ENCODE assay signal across 10 mouse cellular contexts in genomic region chr19:38818191-38818590, GRCm38 (mm10). TPM values are rescaled to one million over a fixed set of nuclear protein-coding genes. Genes with fewer than 3 reads are reported as not detected.
DNase-seq lines count a peak whose midpoint lies in the region; ATAC-seq and TF ChIP-seq lines count a peak whose summit lies in the region.
"Had no signal": no experiment of that assay in that cellular context is flagged by ENCODE, and none has a peak within 500 bp of the region (broad histone marks: within the 10 kb centered on the region; RNA-seq: fewer than 3 reads in every experiment).

No protein-coding gene starts in this region.

- H3K9me3 ChIP-seq in heart, postnatal 0 days (replicated peaks; ENCODE audit: control insufficient read depth, low read length): no peaks in the 10 kb centered on the region
- H3K9me3 ChIP-seq in MEL (replicated peaks; ENCODE audit: insufficient read depth, low read length): no peaks in the 10 kb centered on the region
- no peaks in the 10 kb centered on the region for H3K9me3 ChIP-seq in hindbrain, embryonic 12.5 days (replicated peaks)
- H3K9me3 ChIP-seq in midbrain, embryonic 11.5 days (ENCODE audit: control insufficient read depth, low read length): no peaks in the 10 kb centered on the region

- no peak for TF ChIP-seq RAD21 in MEL (IDR thresholded peaks at IDR 0.05; ENCODE audit: low read depth, low read length)

- H3K27me3 ChIP-seq in heart, postnatal 0 days (ENCODE audit: control insufficient read depth, insufficient read depth, low read length): no peaks in the 10 kb centered on the region
- no peaks in the 10 kb centered on the region for H3K27me3 ChIP-seq in MEL (ENCODE audit: control insufficient read depth in 1 of 2, insufficient read depth in 2 of 2, low read length in 2 of 2)
- H3K27me3 ChIP-seq in hindbrain, embryonic 12.5 days: no peaks in the 10 kb centered on the region
- no peaks in the 10 kb centered on the region for H3K27me3 ChIP-seq in midbrain, embryonic 11.5 days (ENCODE audit: control insufficient read depth, insufficient read depth, low read length)

- H3K4me1 ChIP-seq in heart, postnatal 0 days (ENCODE audit: control insufficient read depth, insufficient read depth): 0 out of 2 replicates have a peak, but pooled peaks cover 8% of the 10 kb centered on the region
- H3K4me1 ChIP-seq in MEL (ENCODE audit: control insufficient read depth in 1 of 2, insufficient read depth in 2 of 2, low read length in 2 of 2): peaks cover 0 to 10% of the 10 kb centered on the region in 2 experiments; a peak in 3 of 4 replicates
- peaks cover 13% of the 10 kb centered on the region for H3K4me1 ChIP-seq in hindbrain, embryonic 12.5 days
- H3K4me1 ChIP-seq in midbrain, embryonic 11.5 days (ENCODE audit: control insufficient read depth, insufficient read depth, low read length): peaks cover 6% of the 10 kb centered on the region

- TF ChIP-seq POLR2A in MEL (IDR thresholded peaks at IDR 0.05; ENCODE audit: control insufficient read depth in 1 of 2, insufficient read depth in 1 of 2, low read depth in 1 of 2, low read length in 2 of 2, poor library complexity in 1 of 2): no peak

- WGBS in heart, postnatal 0 days: 32% methylated on average over 8 of the region's 8 CpGs
- 44% methylated on average over 8 of the region's 8 CpGs for WGBS in hindbrain, embryonic 12.5 days
- WGBS in midbrain, embryonic 11.5 days: 46% methylated on average over 8 of the region's 8 CpGs

- H3K9ac ChIP-seq in heart, postnatal 0 days (replicated peaks; ENCODE audit: low read depth, low read length): peak overlapping the region; percentile 82
- peak overlapping the region; percentile 80 for H3K9ac ChIP-seq in MEL (ENCODE audit: control insufficient read depth, low read depth, low read length, poor library complexity, severe bottlenecking)
- H3K9ac ChIP-seq in hindbrain, embryonic 12.5 days: peak overlapping the region; percentile 85
- peak overlapping the region; percentile 85 for H3K9ac ChIP-seq in midbrain, embryonic 11.5 days (ENCODE audit: low read length)

- ATAC-seq in heart, postnatal 0 days (ENCODE audit: insufficient read depth, low read depth): no peak
- ATAC-seq in hindbrain, embryonic 12.5 days (ENCODE audit: low FRiP score): no peak
- no peak for ATAC-seq in midbrain, embryonic 11.5 days (ENCODE audit: low FRiP score)

- TF ChIP-seq EP300 in heart, postnatal 0 days (IDR thresholded peaks at IDR 0.05; ENCODE audit: low read depth): no peak
- no peak for TF ChIP-seq EP300 in MEL (IDR thresholded peaks at IDR 0.05; ENCODE audit: low read depth in 1 of 2, low read length in 2 of 2)

- TF ChIP-seq CTCF in heart, postnatal 0 days (IDR thresholded peaks at IDR 0.05; ENCODE audit: low read depth): no peak
- no peak for TF ChIP-seq CTCF in MEL (IDR thresholded peaks at IDR 0.05 in 2 of 3, conservative IDR thresholded peaks at IDR 0.05 in 1 of 3; ENCODE audit: control insufficient read depth in 1 of 3, insufficient read depth in 1 of 3, low read depth in 2 of 3, low read length in 3 of 3, poor library complexity in 1 of 3, severe bottlenecking in 1 of 3)

- DNase-seq in heart, postnatal 0 days (ENCODE audit: low spot score): no peak
- no peak for DNase-seq in heart, adult 9 months (ENCODE audit: low spot score in 2 of 2)
- DNase-seq in MEL (ENCODE audit: low read depth, low spot score): peak; percentile 20
- DNase-seq in midbrain, embryonic 11.5 days (ENCODE audit: low spot score, missing footprints): peak; percentile 17
- no peak for DNase-seq in adrenal gland, adult 18-20 months (ENCODE audit: low spot score in 2 of 2)
- no peak for DNase-seq in left cerebral cortex, postnatal 10 days (ENCODE audit: extremely low spot score in 1 of 2, low spot score in 2 of 2)
- DNase-seq in cerebellum, adult 9-10 months: no peak
- DNase-seq: gastrocnemius, postnatal 36 days; right cerebral cortex, postnatal 14 days had no signal

- intact Hi-C loops in left cerebral cortex, postnatal 10 days (cut with DNase I): no loop called here

- no peak overlapping the region for H3K27ac ChIP-seq in heart, postnatal 0 days (ENCODE audit: low read depth)
- no peak overlapping the region for H3K27ac ChIP-seq in MEL (ENCODE audit: control insufficient read depth, low read depth, low read length)
- no peak overlapping the region for H3K27ac ChIP-seq in hindbrain, embryonic 12.5 days
- no peak overlapping the region for H3K27ac ChIP-seq in midbrain, embryonic 11.5 days (ENCODE audit: low read depth, low read length)

- peak overlapping the region; percentile 95 for H3K4me3 ChIP-seq in heart, postnatal 0 days (ENCODE audit: low read depth, low read length)
- peak overlapping the region; percentile 76 to 79 for H3K4me3 ChIP-seq in MEL (ENCODE audit: control insufficient read depth in 1 of 2, insufficient read depth in 1 of 2, low read depth in 2 of 2, low read length in 2 of 2)
- H3K4me3 ChIP-seq in hindbrain, embryonic 12.5 days: peak overlapping the region; percentile 83
- peak overlapping the region; percentile 82 for H3K4me3 ChIP-seq in midbrain, embryonic 11.5 days (ENCODE audit: low read depth, low read length)

- peaks cover 22% of the 10 kb centered on the region for H3K36me3 ChIP-seq in heart, postnatal 0 days (replicated peaks; ENCODE audit: control insufficient read depth, insufficient read depth, low read length)
- peaks cover 8 to 20% of the 10 kb centered on the region in 2 experiments for H3K36me3 ChIP-seq in MEL (ENCODE audit: control insufficient read depth in 1 of 2, insufficient read depth in 2 of 2, low read length in 2 of 2)
- peaks cover 27% of the 10 kb centered on the region for H3K36me3 ChIP-seq in hindbrain, embryonic 12.5 days
- no peaks in the 10 kb centered on the region; the same call in 1 of the 2 replicates for H3K36me3 ChIP-seq in midbrain, embryonic 11.5 days (ENCODE audit: control insufficient read depth, insufficient read depth, low read length)

- H3K4me2 ChIP-seq in heart, postnatal 0 days (ENCODE audit: low read depth, low read length): peak overlapping the region; percentile 97
- peak overlapping the region; percentile 93 for H3K4me2 ChIP-seq in hindbrain, embryonic 12.5 days (replicated peaks)
- H3K4me2 ChIP-seq in midbrain, embryonic 11.5 days: peak overlapping the region; percentile 87

- peaks cover 17% of the 10 kb centered on the region for H3K79me2 ChIP-seq in MEL (ENCODE audit: control insufficient read depth, insufficient read depth, low read length, poor library complexity)

TF ChIP-seq in MEL, 35 proteins besides CTCF, POLR2A, EP300 and RAD21:
- 0 out of 2 replicates have a peak, but pooled peaks have one; percentile 56 for TF ChIP-seq BHLHE40 (IDR thresholded peaks at IDR 0.05; ENCODE audit: borderline replicate concordance, low read depth, low read length)
- no peak for TF ChIP-seq MAZ (IDR thresholded peaks at IDR 0.05; ENCODE audit: low read depth, low read length)

RNA-seq across cellular contexts. Expression of gene Noc3l, which starts 0.8 kb away (rescaled TPM):
- total RNA-seq in heart, postnatal 0 days (2014; rRNA removed; ENCODE audit: low replicate concordance): 3.0 and 4.0 TPM in 2 replicates
- polyA plus RNA-seq in heart, postnatal 0 days (2015; fragmentation: Nextera tagmentation; extraction: Ambion mirVana): 1.9 and 2.4 TPM in 2 replicates
- total RNA-seq in MEL (2012; rRNA removed): 17.2 and 20.0 TPM in 2 replicates
- 10 to 100 TPM in 1 of 2 experiments, not detected in 1; 20.3 TPM for polyA plus RNA-seq in MEL (2012; ENCODE audit: insufficient read depth in 1 of 2, insufficient read length in 2 of 2, low read depth in 1 of 2, low replicate concordance in 2 of 2, missing spikeins in 1 of 2)
- polyA plus RNA-seq in hindbrain, embryonic 12.5 days (2016; fragmentation: Nextera tagmentation; extraction: Ambion mirVana): 9.4 and 9.6 TPM in 2 replicates
- 10.5 and 13.0 TPM in 2 replicates for polyA plus RNA-seq in midbrain, embryonic 11.5 days (2014; fragmentation: Nextera tagmentation; extraction: Ambion mirVana)
- total RNA-seq in adrenal gland, adult 18-20 months (2021): 10 to 100 TPM; 18.8 to 20.7 TPM
- total RNA-seq in left cerebral cortex, postnatal 10 days (2021): 10 to 100 TPM; 10.5 to 12.5 TPM

RNA-seq across cellular contexts. Expression of gene Tbc1d12, which starts 18.2 kb away (rescaled TPM):
- 5.8 and 8.5 TPM in 2 replicates for total RNA-seq in heart, postnatal 0 days (2014; rRNA removed; ENCODE audit: low replicate concordance)
- 1.2 and 1.3 TPM in 2 replicates for polyA plus RNA-seq in heart, postnatal 0 days (2015; fragmentation: Nextera tagmentation; extraction: Ambion mirVana)
- 2.9 TPM in 2 replicates for total RNA-seq in MEL (2012; rRNA removed)
- polyA plus RNA-seq in MEL (2012; ENCODE audit: insufficient read depth in 1 of 2, insufficient read length in 2 of 2, low read depth in 1 of 2, low replicate concordance in 2 of 2, missing spikeins in 1 of 2): 1 to 10 TPM in 1 of 2 experiments, not detected in 1; 2.5 TPM
- 5.6 and 6.1 TPM in 2 replicates for polyA plus RNA-seq in hindbrain, embryonic 12.5 days (2016; fragmentation: Nextera tagmentation; extraction: Ambion mirVana)
- 3.3 TPM in 2 replicates for polyA plus RNA-seq in midbrain, embryonic 11.5 days (2014; fragmentation: Nextera tagmentation; extraction: Ambion mirVana)
- total RNA-seq in adrenal gland, adult 18-20 months (2021): 10 to 100 TPM; 10.1 to 10.5 TPM
- total RNA-seq in left cerebral cortex, postnatal 10 days (2021): 10 to 100 TPM; 15.0 to 16.2 TPM

Comparison
In these comparisons a context has a peak if more than half of its experiments do, and no peak if none do; other contexts are left out.
1. DNase-seq: peak in MEL (single experiment) and midbrain, embryonic 11.5 days (single experiment); none in heart, postnatal 0 days (single experiment), heart, adult 9 months (0 of 2), adrenal gland, adult 18-20 months (0 of 2), left cerebral cortex, postnatal 10 days (0 of 2) and cerebellum, adult 9-10 months (single experiment).
2. Peak in every context shown above with its lines, with median percentiles within 50 percentile points of each other: H3K4me2 ChIP-seq, H3K4me3 ChIP-seq and H3K9ac ChIP-seq.